Mouse (Mus musculus) olfactory bulb, adult 2 months (tissue): ENCODE measurements around the gene Rabif.

Source experiments
- CTCF ChIP-seq: fragments of 200-500 bp; IDR thresholded peaks from 2 replicates; pipeline ENCODE4 v1.5.1; 2012; ENCODE audit warnings: low read depth, mild to moderate bottlenecking, low read length, moderate library complexity; ENCODE audit not compliant: insufficient read depth
- POLR2A ChIP-seq: fragments of 200-500 bp; IDR thresholded peaks from 2 replicates; pipeline ENCODE4 v1.6.1; 2012; ENCODE audit warnings: mild to moderate bottlenecking, low read depth, low read length, moderate library complexity; ENCODE audit not compliant: insufficient read depth

DNA sequence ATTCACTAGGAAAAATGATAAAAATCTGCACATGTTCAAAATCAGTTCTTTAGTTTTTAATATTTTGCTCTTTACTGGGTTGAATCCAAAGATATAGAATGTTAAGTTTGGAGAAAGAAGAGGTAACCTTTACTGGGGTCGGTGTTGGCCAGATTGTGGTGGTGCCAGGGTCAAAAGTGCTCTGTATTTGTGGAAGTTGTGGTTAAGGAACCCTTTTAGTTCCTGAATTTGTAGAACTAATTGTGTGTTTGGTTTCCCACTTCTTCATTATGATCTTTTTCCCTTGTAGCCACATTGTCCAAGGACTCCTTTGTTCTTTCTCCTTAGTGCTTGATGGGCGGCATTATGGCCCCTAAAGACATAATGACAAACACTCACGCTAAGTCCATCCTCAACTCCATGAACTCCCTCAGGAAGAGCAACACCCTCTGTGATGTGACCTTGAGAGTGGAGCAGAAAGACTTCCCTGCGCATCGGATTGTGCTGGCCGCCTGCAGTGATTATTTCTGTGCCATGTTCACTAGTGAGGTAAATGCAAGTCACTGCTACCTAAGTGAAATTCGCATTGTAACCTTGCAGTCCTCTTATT is 36.2 kb upstream of the Rabif start:
- TF ChIP-seq CTCF (no peak), POLR2A (no peak)
